Mouse (Mus musculus) E14TG2a.4 (cell line): ENCODE data around the gene Ccne1.

Experiments used
- CTCF ChIP-seq: conservative IDR thresholded peaks from 2 replicates; pipeline ENCODE4 v1.5.1; 2014; ENCODE audit warnings: low read length
- NANOG ChIP-seq: IDR thresholded peaks from 2 replicates; pipeline ENCODE4 v1.6.1; 2014; ENCODE audit warnings: borderline replicate concordance, low read length, mixed read lengths

- TF ChIP-seq NANOG (no peak), CTCF (0 out of 2 replicates have a peak, but pooled peaks have one; percentile 6)
These were observed 44.5 kb upstream of the Ccne1 start for GRCm38 (mm10) chr7:38151706-38152312.
